Mouse (Mus musculus): ENCODE data around the gene Gm49392.
A peak's percentile ranks its signal among the peaks of the same experiment; 100 is the strongest.
"Not testable (repeated sequence)": the region's sequence is repeated elsewhere in the genome, so short reads cannot be mapped to it uniquely, and the experiment has no call there.

The Gm49392 gene

GRCm38 (mm10) chr13:60896794-60897193 is at the start of gene Gm49392:
Gm49392 (minus strand) TSS chr13:60896894.
- DNase-seq (ENCODE audit: low spot score): not testable (repeated sequence)

GRCm38 (mm10) chr13:60941884-60942283 is 45.2 kb upstream of the Gm49392 start, which contains the start of gene Tpbpa:
Tpbpa (minus strand) TSS chr13:60941984.
- DNase-seq (ENCODE audit: low spot score): not testable (repeated sequence)

GRCm38 (mm10) chr13:60936500-60936901 is 39.8 kb upstream of the Gm49392 start, which contains the start of the genes Gm49391 and Ctla2a:
Gm49391 (minus strand) TSS chr13:60936571.
Ctla2a (minus strand) TSS chr13:60936625.
- no peak for DNase-seq (ENCODE audit: low spot score)

- not testable (repeated sequence) for DNase-seq (ENCODE audit: low spot score)
These were observed 38.8 kb upstream of the Gm49392 start, which contains the start of gene Gm49393 for GRCm38 (mm10) chr13:60935490-60935889. Gm49393 (minus strand) TSS chr13:60935590.

GRCm38 (mm10) chr13:60904780-60905179 is 8.1 kb upstream of the Gm49392 start, which contains the start of gene Tpbpb:
Tpbpb (minus strand) TSS chr13:60904880.
- not testable (repeated sequence) for DNase-seq (ENCODE audit: low spot score)

GRCm38 (mm10) chr13:60897328-60897727 is 634 bp upstream of the Gm49392 start, which contains the start of gene Ctla2b:
Ctla2b (minus strand) TSS chr13:60897447.
- DNase-seq (ENCODE audit: low spot score): no peak

- DNase-seq (ENCODE audit: low spot score): no peak
These were observed 1.1 kb downstream of the Gm49392 start for GRCm38 (mm10) chr13:60895406-60896160.

GRCm38 (mm10) chr13:60892301-60892700 is 4.4 kb downstream of the Gm49392 start:
- no peak for DNase-seq (ENCODE audit: low spot score)

GRCm38 (mm10) chr13:60864281-60864680 is 32.4 kb downstream of the Gm49392 start, which contains the start of gene 4930486L24Rik:
4930486L24Rik (minus strand) TSS chr13:60864475.
- no peak for DNase-seq (ENCODE audit: low spot score)

- no peak for DNase-seq (ENCODE audit: low spot score)
These were observed 48.2 kb downstream of the Gm49392 start for GRCm38 (mm10) chr13:60848241-60849120.

GRCm38 (mm10) chr13:60843153-60843552 is 53.5 kb downstream of the Gm49392 start:
- DNase-seq (ENCODE audit: low spot score): no peak

- DNase-seq (ENCODE audit: low spot score): no peak
These were observed 54.0 kb downstream of the Gm49392 start for GRCm38 (mm10) chr13:60842703-60843102.

- DNase-seq (ENCODE audit: low spot score): no peak
These were observed 57.3 kb downstream of the Gm49392 start for GRCm38 (mm10) chr13:60839353-60839902.

- no peak for DNase-seq (ENCODE audit: low spot score)
These were observed 70.6 kb downstream of the Gm49392 start for GRCm38 (mm10) chr13:60826052-60826451.

- DNase-seq (ENCODE audit: low spot score): no peak
These were observed 76.1 kb downstream of the Gm49392 start for GRCm38 (mm10) chr13:60820486-60821175.

- peak; percentile 78 for DNase-seq (ENCODE audit: low spot score)
These were observed 77.2 kb downstream of the Gm49392 start for GRCm38 (mm10) chr13:60819469-60819868.

- no peak for DNase-seq (ENCODE audit: low spot score)
These were observed 83.0 kb downstream of the Gm49392 start for GRCm38 (mm10) chr13:60813722-60814121.

- DNase-seq (ENCODE audit: low spot score): no peak
These were observed 83.9 kb downstream of the Gm49392 start for GRCm38 (mm10) chr13:60812768-60813167.

- DNase-seq (ENCODE audit: low spot score): no peak
These were observed 87.0 kb downstream of the Gm49392 start for GRCm38 (mm10) chr13:60809690-60810089.

- DNase-seq (ENCODE audit: low spot score): no peak
These were observed 93.9 kb downstream of the Gm49392 start, which contains the start of gene Ctsll3 for GRCm38 (mm10) chr13:60802749-60803148. Ctsll3 (minus strand) TSS chr13:60802849.

Measured in retina, embryonic 14.5 days (tissue).